Mouse (Mus musculus) lung, postnatal 0 days (tissue): ENCODE measurements at regions not wholly inside any gene's neighbourhood (a gene's known extent, or its start where the extent isn't known, plus 50 kb on each side); places are given as distances from the start of the nearest gene placed in this dataset.
A peak's percentile ranks its signal among the peaks of the same experiment; 100 is the strongest.

ENCODE experiments used
- ATAC-seq: fragments of 200-750 bp; cut with Nextera tagmentation; 2 replicates; pipeline ENCODE4 v1.8.0; 2017; ENCODE audit warnings: moderate library complexity
- DNase-seq: peaks from one replicate; pipeline ENCODE4 v3.0.0-alpha.2; 2016; ENCODE audit warnings: low spot score
- H3K27ac ChIP-seq: fragments of 300-500 bp; sonication (generic); 2 replicates; pipeline ENCODE4 v1.5.1; 2014; ENCODE audit warnings: antibody characterized with exemption, mild to moderate bottlenecking, low read length, mixed read lengths
- H3K27me3 ChIP-seq: fragments of 300-500 bp; sonication (generic); replicated peaks from 2 replicates; pipeline ENCODE4 v1.6.1; 2014; ENCODE audit warnings: low read length, mixed read lengths; ENCODE audit not compliant: insufficient read depth
- H3K36me3 ChIP-seq: fragments of 300-500 bp; sonication (generic); 2 replicates; pipeline ENCODE4 v1.6.1; 2014; ENCODE audit warnings: low read length, mixed read lengths; ENCODE audit not compliant: insufficient read depth
- H3K4me1 ChIP-seq: fragments of 300-500 bp; sonication (generic); 2 replicates; pipeline ENCODE4 v1.6.1; 2014; ENCODE audit warnings: antibody characterized with exemption, low read depth, low read length, mixed read lengths; ENCODE audit not compliant: insufficient read depth
- H3K4me2 ChIP-seq: fragments of 300-500 bp; sonication (generic); replicated peaks from 2 replicates; pipeline ENCODE4 v1.6.1; 2014; ENCODE audit warnings: low read depth, mild to moderate bottlenecking, low read length, moderate library complexity, mixed read lengths
- H3K4me3 ChIP-seq: fragments of 300-500 bp; sonication (generic); 2 replicates; pipeline ENCODE4 v1.5.1; 2014; ENCODE audit warnings: low read depth, low read length
- H3K9ac ChIP-seq: fragments of 300-500 bp; sonication (generic); replicated peaks from 2 replicates; pipeline ENCODE4 v1.6.1; 2014; ENCODE audit warnings: low read depth, mild to moderate bottlenecking
- H3K9me3 ChIP-seq: fragments of 300-500 bp; sonication (generic); 2 replicates; pipeline ENCODE4 v1.6.1; 2016; ENCODE audit warnings: low read length, mixed read lengths
- CTCF ChIP-seq: IDR thresholded peaks from 2 replicates; pipeline ENCODE4 v1.5.1; 2016; ENCODE audit warnings: antibody characterized with exemption, mild to moderate bottlenecking
- EP300 ChIP-seq: IDR thresholded peaks from 2 replicates; pipeline ENCODE4 v1.6.1; 2016; ENCODE audit warnings: antibody characterized with exemption, mild to moderate bottlenecking, control low read depth
- WGBS: fragments of 180-500 bp; shearing (Covaris S2); extraction: QIAGEN DNeasy Blood & Tissue Kit; methylation state at CpG from one replicate; pipeline ENCODE4 v1.1.7; 2014; 5-methylcytosine and 5-hydroxymethylcytosine counted together

DNA sequence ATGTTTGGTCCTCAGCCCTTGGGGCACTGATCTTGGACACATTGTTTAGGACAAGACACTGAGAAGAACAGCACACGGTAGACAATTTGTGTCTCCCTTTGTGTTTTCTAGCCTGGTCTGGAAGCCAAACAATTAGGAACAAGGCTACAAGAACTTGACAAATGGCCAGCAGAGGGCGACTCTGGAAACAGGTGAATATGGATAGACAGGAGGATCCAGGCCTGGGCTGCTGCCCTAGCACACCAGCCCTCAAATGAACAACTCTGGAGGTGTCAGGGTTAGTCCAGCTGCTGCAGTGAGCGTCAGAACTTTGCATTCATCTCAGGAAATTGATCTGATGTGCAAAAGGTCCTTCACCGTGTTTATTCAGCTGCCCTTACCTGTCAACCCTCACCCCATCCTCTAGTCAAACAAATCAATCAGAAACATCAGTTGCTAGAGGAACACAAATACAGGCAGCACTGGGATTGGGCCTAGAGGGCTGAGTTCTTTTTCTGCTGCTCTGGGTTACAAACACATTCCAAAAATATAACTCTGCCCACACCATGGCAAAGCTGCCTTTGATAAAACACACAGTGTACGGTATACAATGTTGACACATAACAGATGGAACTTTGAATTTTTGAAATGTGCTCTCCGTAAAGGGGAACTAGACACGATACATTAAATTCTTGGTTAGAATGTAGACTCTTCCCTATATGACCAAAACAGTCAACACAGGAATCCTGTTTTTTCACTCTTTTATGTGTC lies 159.7 kb downstream of the Fam84b start:
- H3K4me2 ChIP-seq, result no peak overlapping the region
- WGBS, result 62% methylated on average over 7 of the region's 7 CpGs

GRCm38 (mm10) chr15:60692718-60693597 lies 160.6 kb downstream of the Fam84b start:
- ATAC-seq, result no peak
- H3K9me3 ChIP-seq, result no peaks in the 10 kb centered on the region
- H3K27me3 ChIP-seq, result no peaks in the 10 kb centered on the region
- no peak overlapping the region for H3K27ac ChIP-seq
- no peak for TF ChIP-seq CTCF
- no peak for TF ChIP-seq EP300
- WGBS, result 65% methylated on average over 6 of the region's 6 CpGs
- no peak overlapping the region for H3K9ac ChIP-seq
- H3K4me1 ChIP-seq, result no peaks in the 10 kb centered on the region; the same call in 1 of the 2 replicates
- no peaks in the 10 kb centered on the region for H3K36me3 ChIP-seq
- DNase-seq, result no peak
- H3K4me2 ChIP-seq, result no peak overlapping the region
- H3K4me3 ChIP-seq, result no peak overlapping the region

More for the DNA sequence above, 159.7 kb downstream of the Fam84b start:
- ATAC-seq (no peak), DNase-seq (peak; percentile 23)
- Histone ChIP-seq H3K27ac (no peak overlapping the region), H3K4me3 (no peak overlapping the region), H3K36me3 (no peaks in the 10 kb centered on the region), H3K9me3 (no peaks in the 10 kb centered on the region), H3K4me1 (no peaks in the 10 kb centered on the region; the same call in 1 of the 2 replicates), H3K9ac (no peak overlapping the region), H3K27me3 (no peaks in the 10 kb centered on the region)
- TF ChIP-seq EP300 (no peak), CTCF (peak; percentile 58)

GRCm38 (mm10) chr15:60692149-60692548 lies 161.4 kb downstream of the Fam84b start:
- TF ChIP-seq EP300 (no peak), CTCF (no peak)
- WGBS, result 43% methylated on average over 3 of the region's 3 CpGs
- ATAC-seq (no peak), DNase-seq (peak; percentile 27)
- no peaks in the 10 kb centered on the region for H3K27me3 ChIP-seq
- no peak overlapping the region for H3K9ac ChIP-seq
- no peak overlapping the region for H3K4me3 ChIP-seq
- H3K27ac ChIP-seq, result no peak overlapping the region
- no peak overlapping the region for H3K4me2 ChIP-seq
- no peaks in the 10 kb centered on the region; the same call in 1 of the 2 replicates for H3K4me1 ChIP-seq
- H3K36me3 ChIP-seq, result no peaks in the 10 kb centered on the region
- no peaks in the 10 kb centered on the region for H3K9me3 ChIP-seq

GRCm38 (mm10) chr15:60677397-60677796 lies 176.2 kb downstream of the Fam84b start:
- Histone ChIP-seq H3K9ac (no peak overlapping the region), H3K9me3 (no peaks in the 10 kb centered on the region), H3K36me3 (no peaks in the 10 kb centered on the region), H3K27ac (no peak overlapping the region), H3K4me1 (no peaks in the 10 kb centered on the region), H3K4me3 (no peak overlapping the region), H3K27me3 (no peaks in the 10 kb centered on the region), H3K4me2 (no peak overlapping the region)
- 56% methylated on average over 3 of the region's 3 CpGs for WGBS
- no peak for TF ChIP-seq CTCF
- no peak for TF ChIP-seq EP300
- ATAC-seq, result no peak
- DNase-seq, result no peak

DNA sequence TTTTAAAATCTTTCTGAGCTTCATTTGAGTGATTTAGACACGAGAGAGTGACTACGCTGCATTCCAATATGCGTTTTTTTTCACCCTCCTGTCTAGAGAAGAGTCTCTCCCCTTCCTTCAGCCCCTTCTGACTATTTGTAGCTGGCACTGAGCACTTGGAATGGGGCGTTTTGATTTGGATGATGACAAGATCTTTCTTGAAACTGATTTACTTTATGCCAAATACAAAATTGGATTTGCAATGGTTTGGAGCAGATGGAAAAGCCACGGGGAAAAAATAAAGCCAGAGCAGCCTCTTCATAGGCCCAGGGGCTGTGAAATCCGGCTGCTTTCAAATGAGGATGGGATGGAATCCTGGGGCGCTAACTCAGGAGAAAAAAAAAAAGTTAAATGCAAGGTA lies 196.0 kb downstream of the Fam84b start:
- no peak for TF ChIP-seq CTCF
- TF ChIP-seq EP300, result no peak
- H3K4me2 ChIP-seq, result no peak overlapping the region
- DNase-seq (no peak), ATAC-seq (no peak)
- no peaks in the 10 kb centered on the region for H3K27me3 ChIP-seq
- no peaks in the 10 kb centered on the region for H3K36me3 ChIP-seq
- no peak overlapping the region for H3K27ac ChIP-seq
- no peak overlapping the region for H3K4me3 ChIP-seq
- 72% methylated on average over 7 of the region's 7 CpGs for WGBS
- H3K4me1 ChIP-seq, result no peaks in the 10 kb centered on the region
- no peaks in the 10 kb centered on the region for H3K9me3 ChIP-seq
- no peak overlapping the region for H3K9ac ChIP-seq

GRCm38 (mm10) chr15:60655113-60655512 lies 198.5 kb downstream of the Fam84b start:
- Histone ChIP-seq H3K9me3 (no peaks in the 10 kb centered on the region), H3K27me3 (no peaks in the 10 kb centered on the region), H3K4me1 (no peaks in the 10 kb centered on the region), H3K4me2 (no peak overlapping the region), H3K4me3 (no peak overlapping the region), H3K36me3 (no peaks in the 10 kb centered on the region), H3K9ac (no peak overlapping the region), H3K27ac (no peak overlapping the region)
- DNase-seq, result no peak
- no peak for ATAC-seq
- TF ChIP-seq CTCF (no peak), EP300 (no peak)
- WGBS, result 67% methylated on average over 3 of the region's 3 CpGs
